Mouse (Mus musculus): ENCODE results near the gene Armcx5. TPM values are rescaled to one million over a fixed set of nuclear protein-coding genes. Genes with fewer than 3 reads are reported as not detected.
"Not testable (repeated sequence)": the region's sequence is repeated elsewhere in the genome, so short reads cannot be mapped to it uniquely, and the experiment has no call there.

The Armcx5 gene
- total and polyA plus RNA-seq, 3 experiments, result 1.8 to 6.5 (median 4.9) TPM

DNA sequence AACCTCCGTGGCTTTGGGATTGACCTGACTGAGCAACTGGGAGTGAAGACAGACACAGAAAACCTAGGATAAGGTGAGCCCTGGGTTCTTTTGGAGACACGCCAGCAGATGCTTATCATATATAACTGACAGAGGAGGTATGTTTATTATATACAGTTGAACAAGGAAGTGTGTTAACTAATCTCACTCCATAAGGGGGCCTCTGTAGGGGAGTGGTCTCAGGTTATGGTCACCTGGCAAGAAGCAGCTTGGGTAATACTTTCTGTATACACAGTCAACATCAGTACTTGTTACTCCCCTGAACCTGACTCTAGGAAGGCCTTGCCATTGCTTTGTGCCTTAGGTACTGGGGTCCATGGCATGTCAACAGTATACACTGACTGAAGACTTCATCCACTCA is 26.0 kb downstream of the Armcx5 start:
- H3K9ac ChIP-seq (ENCODE audit: low read depth, low read length), result no peak overlapping the region
- no peak overlapping the region for H3K4me3 ChIP-seq
- no peaks in the 10 kb centered on the region for H3K36me3 ChIP-seq (ENCODE audit: control insufficient read depth, insufficient read depth, low read length)
- intact Hi-C loops (cut with DNase I), result no loop called here
- no peaks in the 10 kb centered on the region for H3K27me3 ChIP-seq (ENCODE audit: control insufficient read depth, insufficient read depth, low read length)
- no peak overlapping the region for H3K27ac ChIP-seq
- DNase-seq, result no peak
- H3K4me1 ChIP-seq (ENCODE audit: control insufficient read depth, insufficient read depth, low read length), result no peaks in the 10 kb centered on the region
- no peaks in the 10 kb centered on the region for H3K79me2 ChIP-seq (replicated peaks; ENCODE audit: control insufficient read depth, insufficient read depth, low read length)
- TF ChIP-seq CTCF (IDR thresholded peaks at IDR 0.05) (no peak), EP300 (IDR thresholded peaks at IDR 0.05; ENCODE audit: insufficient read depth, low read depth, low read length) (no peak), POLR2A (IDR thresholded peaks at IDR 0.05; ENCODE audit: insufficient read depth, low read depth, low read length) (no peak)
- WGBS, result 55% methylated on average over 2 of the region's 2 CpGs

DNA sequence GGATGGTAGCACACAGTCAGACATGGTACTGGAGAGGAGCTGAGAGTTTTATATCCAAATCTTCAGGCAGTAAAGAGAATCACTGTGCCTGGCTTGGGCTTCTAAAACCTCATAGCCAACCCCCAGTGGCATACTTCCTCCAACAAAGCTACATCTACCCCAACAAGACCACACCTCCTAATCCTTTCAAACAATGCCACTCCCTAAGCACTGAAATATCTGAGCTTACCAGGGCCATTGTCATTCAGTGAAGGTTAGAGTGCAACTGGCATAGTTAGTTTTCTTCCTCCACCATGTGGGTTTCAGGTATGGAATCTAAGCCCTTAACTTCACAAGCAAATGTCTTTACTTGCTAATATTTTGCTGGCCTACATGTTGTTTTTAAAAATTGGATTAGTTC is 49.0 kb downstream of the Armcx5 start:
- no peak overlapping the region for H3K9ac ChIP-seq (ENCODE audit: low read depth, low read length)
- intact Hi-C loops (cut with DNase I), result no loop called here
- TF ChIP-seq CTCF (IDR thresholded peaks at IDR 0.05) (no peak), POLR2A (IDR thresholded peaks at IDR 0.05; ENCODE audit: insufficient read depth, low read depth, low read length) (no peak), EP300 (IDR thresholded peaks at IDR 0.05; ENCODE audit: insufficient read depth, low read depth, low read length) (no peak)

DNA sequence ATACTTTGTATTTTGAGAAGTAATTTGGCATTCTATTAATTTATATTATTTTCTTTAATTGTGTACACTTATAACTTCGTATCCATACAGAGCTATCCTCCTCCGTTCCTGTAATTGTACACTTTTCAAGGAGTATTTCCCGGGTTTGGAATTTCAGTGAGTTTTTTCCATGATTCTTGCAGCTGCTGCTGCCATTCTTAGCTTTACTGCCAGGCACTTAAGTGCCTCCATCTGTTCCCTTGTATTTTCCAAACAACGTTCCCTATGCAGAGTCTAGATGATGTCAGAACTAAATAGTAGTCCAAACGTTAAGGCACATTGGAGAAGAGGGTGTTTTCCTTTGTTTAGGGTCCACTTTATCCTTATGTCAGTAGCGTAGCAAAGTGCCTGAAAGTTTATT is 49.8 kb downstream of the Armcx5 start:
- Histone ChIP-seq H3K9ac (ENCODE audit: low read depth, low read length) (no peak overlapping the region), H3K27me3 (ENCODE audit: control insufficient read depth, insufficient read depth, low read length) (no peaks in the 10 kb centered on the region), H3K36me3 (ENCODE audit: control insufficient read depth, insufficient read depth, low read length) (no peaks in the 10 kb centered on the region), H3K4me1 (ENCODE audit: control insufficient read depth, insufficient read depth, low read length) (no peaks in the 10 kb centered on the region), H3K27ac (no peak overlapping the region), H3K4me3 (no peak overlapping the region), H3K79me2 (replicated peaks; ENCODE audit: control insufficient read depth, insufficient read depth, low read length) (no peaks in the 10 kb centered on the region)
- DNase-seq, result no peak
- WGBS, result 62% methylated on average over 6 of the region's 6 CpGs
- intact Hi-C loops (cut with DNase I), result no loop called here
- TF ChIP-seq POLR2A (IDR thresholded peaks at IDR 0.05; ENCODE audit: insufficient read depth, low read depth, low read length) (no peak), CTCF (IDR thresholded peaks at IDR 0.05) (no peak), EP300 (IDR thresholded peaks at IDR 0.05; ENCODE audit: insufficient read depth, low read depth, low read length) (no peak)

More for the DNA sequence above, 49.0 kb downstream of the Armcx5 start:
- no peaks in the 10 kb centered on the region for H3K27me3 ChIP-seq (ENCODE audit: control insufficient read depth, insufficient read depth, low read length)
- no peaks in the 10 kb centered on the region for H3K36me3 ChIP-seq (ENCODE audit: control insufficient read depth, insufficient read depth, low read length)
- no peak overlapping the region for H3K4me3 ChIP-seq
- no peak for DNase-seq
- no peak overlapping the region for H3K27ac ChIP-seq
- H3K79me2 ChIP-seq (replicated peaks; ENCODE audit: control insufficient read depth, insufficient read depth, low read length), result no peaks in the 10 kb centered on the region
- no peaks in the 10 kb centered on the region for H3K4me1 ChIP-seq (ENCODE audit: control insufficient read depth, insufficient read depth, low read length)

GRCm38 (mm10) chrX:135795591-135796304 is 53.2 kb downstream of the Armcx5 start:
- Histone ChIP-seq H3K4me3 (peak overlapping the region; percentile 42), H3K9ac (ENCODE audit: low read depth, low read length) (peak overlapping the region; percentile 43; the same call in 1 of the 2 replicates)
- H3K27ac ChIP-seq; H3K36me3 ChIP-seq (ENCODE audit: control insufficient read depth, insufficient read depth, low read length); H3K4me1 ChIP-seq (ENCODE audit: control insufficient read depth, insufficient read depth, low read length); intact Hi-C loops (cut with DNase I); H3K79me2 ChIP-seq (replicated peaks; ENCODE audit: control insufficient read depth, insufficient read depth, low read length); H3K27me3 ChIP-seq (ENCODE audit: control insufficient read depth, insufficient read depth, low read length): not testable (repeated sequence)
- 20% methylated on average over 26 of the region's 27 CpGs for whole genome bisulfite sequencing
- peak in 1 of 2 experiments; percentile 39 for DNase-seq

DNA sequence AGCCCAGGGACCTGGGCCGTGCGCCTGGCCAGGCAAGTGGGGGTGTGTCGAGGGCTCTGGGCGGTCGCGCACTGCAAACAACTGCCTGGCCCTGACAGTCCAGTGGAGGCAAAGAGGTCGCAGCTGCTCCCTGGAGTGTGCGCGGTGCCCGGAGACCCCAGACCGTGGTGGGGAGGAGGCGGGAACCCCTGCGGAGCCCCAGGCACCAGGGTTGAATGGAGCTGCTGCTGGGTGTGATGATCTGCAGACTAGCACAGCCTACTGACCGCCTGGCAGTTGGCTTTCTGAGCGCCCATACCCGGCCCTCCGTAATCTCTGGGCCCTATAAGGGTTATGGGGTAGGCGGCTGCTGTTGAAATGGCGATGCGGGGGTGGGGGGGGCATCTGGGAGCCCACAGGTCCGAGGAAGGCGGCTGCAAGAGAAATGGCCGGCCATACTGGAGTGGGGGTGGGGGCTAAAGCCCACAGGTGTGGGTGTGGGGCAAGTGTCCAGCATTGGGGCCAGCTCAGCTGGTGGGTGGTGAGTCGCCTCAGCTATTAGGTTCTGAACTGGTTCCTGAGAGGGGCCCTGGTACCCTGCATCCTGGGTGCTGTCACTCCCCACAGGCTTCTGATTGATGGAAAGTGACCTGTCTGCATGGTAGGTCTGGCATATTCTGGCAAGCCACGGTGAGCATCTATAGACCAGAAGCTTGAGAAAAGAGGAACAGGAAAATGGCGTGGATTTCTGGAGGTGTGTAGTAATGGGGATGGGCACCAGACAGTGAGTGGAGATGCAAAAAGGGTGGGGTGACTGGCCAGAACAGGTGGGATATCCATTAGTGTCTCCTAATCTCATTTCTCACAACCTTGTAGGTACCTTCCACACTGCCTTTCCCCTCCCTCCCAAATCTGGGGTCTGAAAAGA is 54.0 kb downstream of the Armcx5 start:
- intact Hi-C loops (cut with DNase I); H3K36me3 ChIP-seq (ENCODE audit: control insufficient read depth, insufficient read depth, low read length); H3K27me3 ChIP-seq (ENCODE audit: control insufficient read depth, insufficient read depth, low read length); H3K4me1 ChIP-seq (ENCODE audit: control insufficient read depth, insufficient read depth, low read length); H3K79me2 ChIP-seq (replicated peaks; ENCODE audit: control insufficient read depth, insufficient read depth, low read length); H3K27ac ChIP-seq: not testable (repeated sequence)
- peak; percentile 3 to 46 for DNase-seq
- H3K4me3 ChIP-seq, result peak overlapping the region; percentile 42
- H3K9ac ChIP-seq (ENCODE audit: low read depth, low read length), result peak overlapping the region; percentile 43
- WGBS, result 22% methylated on average over 25 of the region's 26 CpGs

Small RNA genes within 50 kb of the gene (microRNA-seq; reads per million reads assigned to microRNA genes)
- gene Mir1970 (0 reads per million in 2 experiments), gene Mir7646 (0 to 1.7 reads per million in 2 experiments)

Other genes with a start within 250 kb of the Armcx5 start
- not detected for gene AV320801, start 248.1 kb upstream of the Armcx5 start, total RNA-seq (2021)
- not detected in 2 replicates for gene AV320801, start 248.1 kb upstream of the Armcx5 start, polyA plus RNA-seq (2012; rRNA removed)
- under 1 TPM in 1 of 2 experiments, not detected in 1; 0.13 TPM for gene Nxf7, start 144.0 kb upstream of the Armcx5 start, total RNA-seq (2021)
- gene Nxf7, start 144.0 kb upstream of the Armcx5 start, polyA plus RNA-seq (2012; rRNA removed), result not detected in 2 replicates
- not detected for gene Prame, start 115.0 kb upstream of the Armcx5 start, total RNA-seq (2021)
- gene Prame, start 115.0 kb upstream of the Armcx5 start, polyA plus RNA-seq (2012; rRNA removed), result not detected in 2 replicates
- not detected for gene Tcp11x2, start 48.9 kb upstream of the Armcx5 start, total RNA-seq (2021)
- not detected in 2 replicates for gene Tcp11x2, start 48.9 kb upstream of the Armcx5 start, polyA plus RNA-seq (2012; rRNA removed)
- gene Tmsb15a, start 17.5 kb upstream of the Armcx5 start, total RNA-seq (2021), result not detected
- gene Tmsb15a, start 17.5 kb upstream of the Armcx5 start, polyA plus RNA-seq (2012; rRNA removed), result not detected in 2 replicates
- gene Gprasp1, start within 50 bp of the Armcx5 start, total RNA-seq (2021), result 10 to 100 TPM; 18.3 to 25.0 TPM
- 7.9 and 11.6 TPM in 2 replicates for gene Gprasp1, start within 50 bp of the Armcx5 start, polyA plus RNA-seq (2012; rRNA removed)
- gene Bhlhb9, start 54.9 kb downstream of the Armcx5 start, total RNA-seq (2021), result 10 to 100 TPM in 1 of 2 experiments, 1 to 10 TPM in 1; 9.0 to 16.2 TPM
- 4.7 and 6.6 TPM in 2 replicates for gene Bhlhb9, start 54.9 kb downstream of the Armcx5 start, polyA plus RNA-seq (2012; rRNA removed)
- 1 to 10 TPM; 1.2 to 3.5 TPM for gene Gprasp2, start 96.3 kb downstream of the Armcx5 start, total RNA-seq (2021)
- 1.9 and 2.1 TPM in 2 replicates for gene Gprasp2, start 96.3 kb downstream of the Armcx5 start, polyA plus RNA-seq (2012; rRNA removed)

Measured in heart, adult 2 months (tissue).